Mouse (Mus musculus) MEL (cell line): ENCODE data around the gene Wnt7b.

ENCODE experiments used
- CTCF ChIP-seq, 3 experiments: IDR thresholded peaks in 2 of 3; conservative IDR thresholded peaks in 1 of 3; 2 replicates each; pipeline ENCODE4 v1.5.1; 2011 to 2012; ENCODE audit warnings: low read length in 3 of 3, low read depth in 2 of 3, mild to moderate bottlenecking in 2 of 3, improper control_type of control experiment in 1 of 3, inconsistent platforms in 1 of 3, mixed read lengths in 1 of 3, moderate library complexity in 1 of 3; ENCODE audit not compliant: control insufficient read depth in 1 of 3, insufficient read depth in 1 of 3, poor library complexity in 1 of 3, severe bottlenecking in 1 of 3
- HCFC1 ChIP-seq: IDR thresholded peaks from 2 replicates; pipeline ENCODE4 v1.6.1; 2012; ENCODE audit warnings: low read depth, mild to moderate bottlenecking, inconsistent platforms, low read length, improper control_type of control experiment, moderate library complexity
- MAFK ChIP-seq: IDR thresholded peaks from 2 replicates; pipeline ENCODE4 v1.6.1; 2011; ENCODE audit warnings: low read depth, mild to moderate bottlenecking, low read length, improper control_type of control experiment, borderline replicate concordance
- NELFE ChIP-seq: IDR thresholded peaks from 2 replicates; pipeline ENCODE4 v1.6.1; 2011; ENCODE audit warnings: low read depth, low read length, improper control_type of control experiment
- POLR2A ChIP-seq, 2 experiments: IDR thresholded peaks; 2 replicates each; pipeline ENCODE4 v1.6.1; 2011 to 2012; ENCODE audit warnings: low read length in 2 of 2, mild to moderate bottlenecking in 2 of 2, control low read depth in 1 of 2, improper control_type of control experiment in 1 of 2, low read depth in 1 of 2, moderate library complexity in 1 of 2; ENCODE audit not compliant: control insufficient read depth in 1 of 2, insufficient read depth in 1 of 2, poor library complexity in 1 of 2
- UBTF ChIP-seq: IDR thresholded peaks from 2 replicates; pipeline ENCODE4 v1.6.1; 2012; ENCODE audit warnings: low read depth, mild to moderate bottlenecking, inconsistent platforms, low read length, improper control_type of control experiment, moderate library complexity, borderline replicate concordance; ENCODE audit not compliant: insufficient read depth
- ZNF384 ChIP-seq: IDR thresholded peaks from 2 replicates; pipeline ENCODE4 v1.6.1; 2012; ENCODE audit warnings: low read depth, mild to moderate bottlenecking, inconsistent platforms, low read length, improper control_type of control experiment

GRCm38 (mm10) chr15:85574558-85574957, 7.7 kb downstream of the Wnt7b start:
- TF ChIP-seq CTCF (IDR thresholded peaks at IDR 0.05 in 2 of 3, conservative IDR thresholded peaks at IDR 0.05 in 1 of 3; ENCODE audit: control insufficient read depth in 1 of 3, insufficient read depth in 1 of 3, low read depth in 2 of 3, low read length in 3 of 3, poor library complexity in 1 of 3, severe bottlenecking in 1 of 3) (no peak), ZNF384 (no peak), UBTF (no peak), POLR2A (IDR thresholded peaks at IDR 0.05; ENCODE audit: control insufficient read depth in 1 of 2, insufficient read depth in 1 of 2, low read depth in 1 of 2, low read length in 2 of 2, poor library complexity in 1 of 2) (no peak), HCFC1 (no peak), MAFK (no peak), NELFE (no peak)
